Mouse (Mus musculus) right cerebral cortex, postnatal 4 days (tissue): ENCODE measurements around the gene Etnk1.
"Not testable (repeated sequence)": the region's sequence is repeated elsewhere in the genome, so short reads cannot be mapped to it uniquely, and the experiment has no call there.

ENCODE experiments used
- DNase-seq: peaks from one replicate; pipeline ENCODE4 v3.0.0-alpha.2; 2022

Gene Etnk1

GRCm38 (mm10) chr6:143171781-143172465 is 4.9 kb downstream of the Etnk1 start:
- no peak for DNase-seq

- not testable (repeated sequence) for DNase-seq
These were observed 5.7 kb downstream of the Etnk1 start for GRCm38 (mm10) chr6:143172683-143173082.

GRCm38 (mm10) chr6:143174226-143174625 is 7.2 kb downstream of the Etnk1 start:
- no peak for DNase-seq

GRCm38 (mm10) chr6:143174906-143175656 is 8.1 kb downstream of the Etnk1 start:
- DNase-seq: peak; percentile 30

- no peak for DNase-seq
These were observed 9.1 kb downstream of the Etnk1 start for GRCm38 (mm10) chr6:143176076-143176475.

- DNase-seq: no peak
These were observed 9.6 kb downstream of the Etnk1 start for GRCm38 (mm10) chr6:143176591-143176990.

GRCm38 (mm10) chr6:143179181-143179580 is 12.2 kb downstream of the Etnk1 start:
- DNase-seq: no peak

- no peak for DNase-seq
These were observed 12.7 kb downstream of the Etnk1 start for GRCm38 (mm10) chr6:143179733-143180132.

GRCm38 (mm10) chr6:143180511-143180910 is 13.5 kb downstream of the Etnk1 start:
- DNase-seq: no peak

- no peak for DNase-seq
These were observed 17.1 kb downstream of the Etnk1 start for GRCm38 (mm10) chr6:143184099-143184498.

GRCm38 (mm10) chr6:143184745-143185144 is 17.7 kb downstream of the Etnk1 start:
- DNase-seq: peak; percentile 37

GRCm38 (mm10) chr6:143190838-143191476 is 23.9 kb downstream of the Etnk1 start:
- DNase-seq: no peak

- no peak for DNase-seq
These were observed 24.6 kb downstream of the Etnk1 start for GRCm38 (mm10) chr6:143191477-143192098.

GRCm38 (mm10) chr6:143192709-143193108 is 25.7 kb downstream of the Etnk1 start:
- no peak for DNase-seq

GRCm38 (mm10) chr6:143193166-143193565 is 26.1 kb downstream of the Etnk1 start:
- DNase-seq: no peak

GRCm38 (mm10) chr6:143193641-143194040 is 26.6 kb downstream of the Etnk1 start:
- no peak for DNase-seq

GRCm38 (mm10) chr6:143197053-143197452 is 30.0 kb downstream of the Etnk1 start:
- DNase-seq: no peak

- no peak for DNase-seq
These were observed 31.4 kb downstream of the Etnk1 start for GRCm38 (mm10) chr6:143198421-143198820.

GRCm38 (mm10) chr6:143203097-143203496 is 36.1 kb downstream of the Etnk1 start:
- DNase-seq: no peak

- no peak for DNase-seq
These were observed 41.9 kb downstream of the Etnk1 start for GRCm38 (mm10) chr6:143208880-143209279.

GRCm38 (mm10) chr6:143212766-143213165 is 45.7 kb downstream of the Etnk1 start:
- no peak for DNase-seq

- DNase-seq: no peak
These were observed 46.4 kb downstream of the Etnk1 start for GRCm38 (mm10) chr6:143213461-143213860.

GRCm38 (mm10) chr6:143216221-143216620 is 49.2 kb downstream of the Etnk1 start:
- no peak for DNase-seq
